Comparison of ENCODE assay signal across 8 mouse cellular contexts in the genomic region with DNA sequence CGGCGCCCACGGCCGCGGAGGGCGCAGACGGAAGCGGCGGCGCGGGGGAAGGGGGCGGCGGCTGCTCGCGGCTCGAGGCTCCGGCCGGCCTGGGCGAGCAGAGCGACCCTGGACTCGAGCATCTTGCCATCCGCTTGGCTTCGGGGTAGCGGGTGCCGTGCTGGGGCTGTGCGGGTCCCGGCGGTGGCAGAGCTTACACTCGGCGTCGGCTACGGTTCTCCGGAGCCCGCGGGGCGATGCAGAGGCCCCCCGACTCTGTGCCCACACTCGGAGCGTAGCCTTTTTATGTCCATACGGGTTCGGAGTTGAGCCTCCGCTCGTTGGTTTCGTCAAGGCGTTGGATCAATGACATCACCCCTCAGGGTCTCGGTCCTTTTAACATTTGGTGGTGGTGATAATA. TPM values are rescaled to one million over a fixed set of nuclear protein-coding genes. Genes with fewer than 3 reads are reported as not detected.
DNase-seq lines count a peak whose midpoint lies in the region; ATAC-seq and TF ChIP-seq lines count a peak whose summit lies in the region.

No protein-coding gene starts in this region.

- no peaks in the 10 kb centered on the region for H3K27me3 ChIP-seq in testis, adult 2 months (ENCODE audit: control insufficient read depth, insufficient read depth, low read length)
- H3K27me3 ChIP-seq in limb, embryonic 11.5 days (ENCODE audit: control insufficient read depth, insufficient read depth, low read length), result no peaks in the 10 kb centered on the region
- H3K27me3 ChIP-seq in stomach, embryonic 14.5 days (ENCODE audit: control insufficient read depth, insufficient read depth, low read length), result no peaks in the 10 kb centered on the region

- TF ChIP-seq POLR2A in testis, adult 2 months (IDR thresholded peaks at IDR 0.05; ENCODE audit: control insufficient read depth, low read depth, low read length), result no peak

- WGBS in limb, embryonic 11.5 days, result under 1% methylated on average over 42 of the region's 46 CpGs
- WGBS in stomach, embryonic 14.5 days, result under 1% methylated on average over 31 of the region's 46 CpGs

- H3K9ac ChIP-seq in limb, embryonic 11.5 days (ENCODE audit: low read length), result peak overlapping the region; percentile 89
- peak overlapping the region; percentile 95 for H3K9ac ChIP-seq in stomach, embryonic 14.5 days (replicated peaks; ENCODE audit: low read depth, low read length)

- TF ChIP-seq CTCF in testis, adult 2 months (IDR thresholded peaks at IDR 0.05; ENCODE audit: control insufficient read depth, insufficient read depth, insufficient replicate concordance, low read depth, low read length), result no peak

- peak; percentile 42 for DNase-seq in embryo, embryonic 10.5 days (ENCODE audit: low spot score)
- DNase-seq in embryo, embryonic 9.5 days (ENCODE audit: extremely low spot score), result no peak
- no peak for DNase-seq in testis, postnatal 14 days (ENCODE audit: low spot score)
- no peak for DNase-seq in limb, embryonic 11.5 days (ENCODE audit: low spot score)
- no peak for DNase-seq in adrenal gland, adult 18-20 months (ENCODE audit: low spot score in 2 of 2)
- no peak for DNase-seq in ovary, postnatal 36 days (ENCODE audit: low spot score)

- peak overlapping the region; percentile 98 for H3K4me3 ChIP-seq in testis, adult 2 months (ENCODE audit: control insufficient read depth, low read depth, low read length)
- H3K4me3 ChIP-seq in limb, embryonic 11.5 days (ENCODE audit: low read depth, low read length), result peak overlapping the region; percentile 94
- peak overlapping the region; percentile 90 for H3K4me3 ChIP-seq in stomach, embryonic 14.5 days (ENCODE audit: low read depth, low read length)

- peak overlapping the region; percentile 57 for H3K4me2 ChIP-seq in limb, embryonic 11.5 days (ENCODE audit: low read depth, severe bottlenecking)
- peak overlapping the region; percentile 70 for H3K4me2 ChIP-seq in stomach, embryonic 14.5 days (replicated peaks; ENCODE audit: low read depth, low read length)

- no peak; the same call in 1 of the 2 replicates for ATAC-seq in limb, embryonic 11.5 days (ENCODE audit: insufficient number of reproducible peaks, low FRiP score, low TSS enrichment, low read depth)
- peak; percentile 34; the same call in 1 of the 2 replicates for ATAC-seq in stomach, embryonic 14.5 days (ENCODE audit: insufficient number of reproducible peaks, insufficient read depth, low FRiP score, low read depth)

- peaks cover 3% of the 10 kb centered on the region for H3K36me3 ChIP-seq in testis, adult 2 months (ENCODE audit: control insufficient read depth, insufficient read depth, low read length)
- H3K36me3 ChIP-seq in limb, embryonic 11.5 days (ENCODE audit: control insufficient read depth, insufficient read depth, low read length), result peaks cover 21% of the 10 kb centered on the region
- peaks cover 37% of the 10 kb centered on the region for H3K36me3 ChIP-seq in stomach, embryonic 14.5 days (ENCODE audit: control insufficient read depth, insufficient read depth, low read length)

- H3K4me1 ChIP-seq in testis, adult 2 months (ENCODE audit: control insufficient read depth, insufficient read depth, low read length), result peaks cover 14% of the 10 kb centered on the region
- H3K4me1 ChIP-seq in limb, embryonic 11.5 days (ENCODE audit: control insufficient read depth, insufficient read depth, low read length), result peaks cover 4% of the 10 kb centered on the region; the same call in 1 of the 2 replicates
- peaks cover 15% of the 10 kb centered on the region; the same call in 1 of the 2 replicates for H3K4me1 ChIP-seq in stomach, embryonic 14.5 days (ENCODE audit: control insufficient read depth, insufficient read depth, low read length)

- peak overlapping the region; percentile 66 for H3K27ac ChIP-seq in testis, adult 2 months (ENCODE audit: control insufficient read depth, insufficient read depth, low read depth, low read length)
- peak overlapping the region; percentile 53; the same call in 1 of the 2 replicates for H3K27ac ChIP-seq in limb, embryonic 11.5 days (replicated peaks; ENCODE audit: low read depth, low read length)
- H3K27ac ChIP-seq in stomach, embryonic 14.5 days (ENCODE audit: low read length), result peak overlapping the region; percentile 71

- no peaks in the 10 kb centered on the region for H3K9me3 ChIP-seq in limb, embryonic 11.5 days (ENCODE audit: control insufficient read depth, low read length)
- no peaks in the 10 kb centered on the region for H3K9me3 ChIP-seq in stomach, embryonic 14.5 days (ENCODE audit: control insufficient read depth, low read depth, low read length)

RNA-seq across cellular contexts. Expression of a gene that starts 0.3 kb away (rescaled TPM):
- polyA plus RNA-seq in testis, adult 2 months (2012; rRNA removed), result 67.7 and 77.1 TPM in 2 replicates
- 39.6 and 44.5 TPM in 2 replicates for polyA plus RNA-seq in limb, embryonic 11.5 days (2014; fragmentation: Nextera tagmentation; extraction: Ambion mirVana)
- 42.3 TPM in 2 replicates for polyA plus RNA-seq in stomach, embryonic 14.5 days (2014; fragmentation: Nextera tagmentation; extraction: Ambion mirVana)
- 10 to 100 TPM; 51.7 to 59.0 TPM for total RNA-seq in adrenal gland, adult 18-20 months (2021)

RNA-seq across cellular contexts. Expression of a gene that starts 6.1 kb away (rescaled TPM):
- polyA plus RNA-seq in testis, adult 2 months (2012; rRNA removed), result 1,431 and 1,500 TPM in 2 replicates
- polyA plus RNA-seq in limb, embryonic 11.5 days (2014; fragmentation: Nextera tagmentation; extraction: Ambion mirVana), result 1,447 and 1,526 TPM in 2 replicates
- 1,866 and 1,880 TPM in 2 replicates for polyA plus RNA-seq in stomach, embryonic 14.5 days (2014; fragmentation: Nextera tagmentation; extraction: Ambion mirVana)
- 100 to 1,000 TPM; 706 to 758 TPM for total RNA-seq in adrenal gland, adult 18-20 months (2021)

RNA-seq across cellular contexts. Expression of a gene that starts 58.9 kb away (rescaled TPM):
- polyA plus RNA-seq in testis, adult 2 months (2012; rRNA removed), result 81.6 and 82.6 TPM in 2 replicates
- 13.5 and 17.7 TPM in 2 replicates for polyA plus RNA-seq in limb, embryonic 11.5 days (2014; fragmentation: Nextera tagmentation; extraction: Ambion mirVana)
- polyA plus RNA-seq in stomach, embryonic 14.5 days (2014; fragmentation: Nextera tagmentation; extraction: Ambion mirVana), result 15.9 and 17.7 TPM in 2 replicates
- total RNA-seq in adrenal gland, adult 18-20 months (2021), result 10 to 100 TPM; 34.1 to 42.2 TPM
